Mouse (Mus musculus): ENCODE results near the gene Fbxl16.

DNA sequence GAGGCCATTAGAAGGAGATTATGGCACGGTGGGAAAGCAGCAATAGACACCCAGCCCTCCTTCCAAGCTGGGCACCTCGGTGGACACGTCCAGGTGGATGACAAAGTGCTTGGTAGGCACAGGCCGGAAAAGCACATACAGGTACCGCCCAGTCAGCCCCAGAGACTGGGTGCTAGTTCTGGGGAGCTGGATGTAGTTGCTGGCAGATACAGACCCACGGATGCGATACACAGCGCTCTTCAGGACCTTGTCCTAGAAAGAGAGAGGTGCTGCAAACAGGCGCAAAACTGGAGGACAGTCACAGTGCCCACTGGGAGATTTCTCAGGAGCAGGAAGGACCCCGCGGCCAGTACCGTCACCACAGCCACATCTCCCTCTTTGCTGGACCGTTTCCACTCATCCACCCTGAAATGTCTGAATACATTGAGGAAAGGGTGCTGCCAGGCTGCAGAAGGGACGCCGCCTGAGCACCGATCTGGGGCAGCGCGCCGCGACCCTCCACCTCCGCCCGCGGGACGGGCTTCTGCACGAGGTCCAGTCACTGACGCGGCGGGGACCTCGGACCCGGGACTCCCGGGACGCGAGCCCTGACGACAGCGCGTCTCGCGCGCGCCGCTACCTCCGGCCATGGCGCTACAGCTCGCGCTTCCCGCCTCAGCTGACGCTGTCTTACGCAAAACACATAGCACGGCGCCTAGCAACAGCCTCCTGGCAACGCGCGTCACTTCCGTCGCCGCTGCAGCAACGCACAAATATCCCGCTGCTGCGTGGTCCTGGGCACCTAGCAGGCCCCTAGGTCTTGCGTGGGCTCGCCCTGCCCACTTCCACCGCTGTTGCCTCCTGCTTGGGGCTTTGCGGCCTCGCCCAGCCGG, 52.2 kb downstream of the Fbxl16 start, which contains the start of gene Wdr90:
- TF ChIP-seq CTCF (IDR thresholded peaks at IDR 0.05; ENCODE audit: low read depth, low read length) (peak; percentile 42; the same call in 1 of the 2 replicates), POLR2A (IDR thresholded peaks at IDR 0.05; ENCODE audit: extremely low read depth, insufficient read depth, low read length) (peak; percentile 36; the same call in 1 of the 2 replicates)

All from liver, adult 2 months (tissue).